Mouse (Mus musculus): Measurements from ENCODE around the gene Olfr1493-ps1. TPM values are rescaled to one million over a fixed set of nuclear protein-coding genes. Genes with fewer than 3 reads are reported as not detected.

Gene Olfr1493-ps1
- not detected for total RNA-seq (2023)

GRCm38 (mm10) chr19:13722978-13723377 lies at the start of gene Olfr1493-ps1:
Gene Olfr1493-ps1, plus strand, starts transcription at chr19:13723278.

GRCm38 (mm10) chr19:13696968-13697367 lies 26.1 kb upstream of the Olfr1493-ps1 start, which contains the start of gene Olfr1491:
Gene Olfr1491, plus strand, starts transcription at chr19:13697268.

GRCm38 (mm10) chr19:13739428-13739827 lies 16.4 kb downstream of the Olfr1493-ps1 start, which contains the start of gene Olfr1494:
Gene Olfr1494, plus strand, starts transcription at chr19:13739728.

GRCm38 (mm10) chr19:13764306-13764705 lies 41.2 kb downstream of the Olfr1493-ps1 start, which contains the start of gene Olfr1495:
Gene Olfr1495, plus strand, starts transcription at chr19:13764606.

GRCm38 (mm10) chr19:13777578-13777977 lies 54.5 kb downstream of the Olfr1493-ps1 start, which contains the start of gene Olfr1496:
Gene Olfr1496, plus strand, starts transcription at chr19:13777878.

Other genes with a start within 250 kb of the Olfr1493-ps1 start
- gene Olfr1475, start 243.1 kb upstream of the Olfr1493-ps1 start, total RNA-seq (2023): not detected
- not detected for gene Olfr1477, start 222.7 kb upstream of the Olfr1493-ps1 start, total RNA-seq (2023)
- gene Olfr1480, start 195.4 kb upstream of the Olfr1493-ps1 start, total RNA-seq (2023): not detected
- not detected for gene Olfr1484, start 139.8 kb upstream of the Olfr1493-ps1 start, total RNA-seq (2023)
- gene Olfr1487, start 105.9 kb upstream of the Olfr1493-ps1 start, total RNA-seq (2023): not detected
- not detected for gene Olfr1489, start 91.7 kb upstream of the Olfr1493-ps1 start, total RNA-seq (2023)
- gene Olfr1490, start 72.2 kb upstream of the Olfr1493-ps1 start, total RNA-seq (2023): not detected
- not detected for gene Olfr1491, start 26.0 kb upstream of the Olfr1493-ps1 start, total RNA-seq (2023)
- gene Olfr1494, start 16.4 kb downstream of the Olfr1493-ps1 start, total RNA-seq (2023): not detected
- gene Olfr1495, start 41.3 kb downstream of the Olfr1493-ps1 start, total RNA-seq (2023): not detected
- gene Olfr1496, start 54.6 kb downstream of the Olfr1493-ps1 start, total RNA-seq (2023): not detected
- gene Olfr1497, start 74.9 kb downstream of the Olfr1493-ps1 start, total RNA-seq (2023): not detected
- gene Olfr1499, start 96.2 kb downstream of the Olfr1493-ps1 start, total RNA-seq (2023): not detected
- not detected for gene Olfr1500, start 107.2 kb downstream of the Olfr1493-ps1 start, total RNA-seq (2023)
- gene Olfr1501, start 127.4 kb downstream of the Olfr1493-ps1 start, total RNA-seq (2023): not detected
- not detected for gene Olfr1502, start 138.5 kb downstream of the Olfr1493-ps1 start, total RNA-seq (2023)
- gene Olfr1504, start 174.7 kb downstream of the Olfr1493-ps1 start, total RNA-seq (2023): not detected
- not detected for gene Olfr1505, start 190.3 kb downstream of the Olfr1493-ps1 start, total RNA-seq (2023)